Comparison of ENCODE assay signal across 11 mouse cellular contexts in genomic region chr7:34720882-34721649, GRCm38 (mm10).
A peak's percentile ranks its signal among the peaks of the same experiment; 100 is the strongest.
DNase-seq lines count a peak whose midpoint lies in the region; ATAC-seq lines count a peak whose summit lies in the region.
"Had no signal": no experiment of that assay in that cellular context is flagged by ENCODE, and none has a peak within 500 bp of the region (broad histone marks: within the 10 kb centered on the region; RNA-seq: fewer than 3 reads in every experiment).

No protein-coding gene starts in this region.

- no peak overlapping the region for H3K4me3 ChIP-seq in heart, embryonic 15.5 days
- no peak overlapping the region for H3K4me3 ChIP-seq in hindbrain, embryonic 16.5 days (ENCODE audit: low read length)
- H3K4me3 ChIP-seq: myocyte had no signal

- DNase-seq in heart, postnatal 25 days (ENCODE audit: low spot score): no peak
- DNase-seq in 3134 (ENCODE audit: extremely low read depth, insufficient read length, low spot score) (peak; percentile 68), R1 (ENCODE audit: low read depth, low spot score) (peak; percentile 95)
- DNase-seq in adrenal gland, adult 2 months: no peak
- no peak for DNase-seq in gastrocnemius, postnatal 10 days
- DNase-seq: thymus, postnatal 25 days had no signal

- 0 out of 2 replicates have a peak overlapping the region, but pooled peaks have one; percentile 70 for H3K27ac ChIP-seq in heart, embryonic 15.5 days
- peak overlapping the region; percentile 46; the same call in 1 of the 2 replicates for H3K27ac ChIP-seq in hindbrain, embryonic 16.5 days (ENCODE audit: low read depth, low read length)

- H3K9me3 ChIP-seq in heart, embryonic 15.5 days (replicated peaks): no peaks in the 10 kb centered on the region
- no peaks in the 10 kb centered on the region for H3K9me3 ChIP-seq in hindbrain, embryonic 16.5 days (ENCODE audit: control insufficient read depth, low read length)

- 51% methylated on average over 5 of the region's 5 CpGs for WGBS in heart, embryonic 15.5 days
- 33% methylated on average over 5 of the region's 5 CpGs for WGBS in hindbrain, embryonic 16.5 days

- no peak overlapping the region for H3K4me2 ChIP-seq in heart, embryonic 15.5 days
- H3K4me2 ChIP-seq in hindbrain, embryonic 16.5 days (ENCODE audit: low read length): no peak overlapping the region
- H3K4me2 ChIP-seq: liver, embryonic 11.5 days had no signal

- no peak for ATAC-seq in heart, embryonic 15.5 days (replicated peaks; ENCODE audit: insufficient number of reproducible peaks, insufficient read depth, low FRiP score, low read depth)
- ATAC-seq in hindbrain, embryonic 16.5 days: peak; percentile 48
- ATAC-seq in megakaryocyte progenitor cell, adult 5-6 weeks (replicated peaks; ENCODE audit: poor library complexity): no peak

- H3K9ac ChIP-seq in heart, embryonic 15.5 days: no peak overlapping the region
- H3K9ac ChIP-seq in hindbrain, embryonic 16.5 days (ENCODE audit: low read depth, low read length): no peak overlapping the region

- H3K36me3 ChIP-seq in heart, embryonic 15.5 days: no peaks in the 10 kb centered on the region
- H3K36me3 ChIP-seq in hindbrain, embryonic 16.5 days (ENCODE audit: control insufficient read depth, insufficient read depth, low read length): no peaks in the 10 kb centered on the region

- H3K4me1 ChIP-seq in heart, embryonic 15.5 days (replicated peaks): peaks cover 26% of the 10 kb centered on the region
- H3K4me1 ChIP-seq in hindbrain, embryonic 16.5 days (ENCODE audit: control insufficient read depth, insufficient read depth, low read depth, low read length): peaks cover 13% of the 10 kb centered on the region

- intact Hi-C loops in heart, postnatal 25 days (cut with DNase I): no loop called here

- H3K27me3 ChIP-seq in heart, embryonic 15.5 days: peaks cover 17% of the 10 kb centered on the region
- H3K27me3 ChIP-seq in hindbrain, embryonic 16.5 days (replicated peaks; ENCODE audit: control insufficient read depth, insufficient read depth, low read length): no peaks in the 10 kb centered on the region

Comparison
In these comparisons a context has a peak if more than half of its experiments do, and no peak if none do; other contexts are left out.
1. DNase-seq: peak in 3134 (single experiment) and R1 (single experiment); none in heart, postnatal 25 days (single experiment), adrenal gland, adult 2 months (single experiment) and gastrocnemius, postnatal 10 days (single experiment).